ENCODE assay signal across 10 mouse cellular contexts in genomic region chrX:75796583-75796982, GRCm38 (mm10).
DNase-seq lines count a peak whose midpoint lies in the region; ATAC-seq and TF ChIP-seq lines count a peak whose summit lies in the region.
"Had no signal": no experiment of that assay in that cellular context is flagged by ENCODE, and none has a peak within 500 bp of the region (broad histone marks: within the 10 kb centered on the region; RNA-seq: fewer than 3 reads in every experiment).

No protein-coding gene starts in this region.

- TF ChIP-seq POLR2A in brain, embryonic 14.5 days (IDR thresholded peaks at IDR 0.05; ENCODE audit: borderline replicate concordance, extremely low read depth, insufficient read depth, insufficient read length, poor library complexity, severe bottlenecking) = no peak

- 19% methylated on average over 4 of the region's 4 CpGs for WGBS in liver, embryonic 14.5 days (ENCODE audit: insufficient replicate concordance)
- WGBS in liver, embryonic 11.5 days = 29% methylated on average over 4 of the region's 4 CpGs

- no peak overlapping the region for H3K27ac ChIP-seq in liver, embryonic 14.5 days
- no peak overlapping the region for H3K27ac ChIP-seq in liver, embryonic 11.5 days (ENCODE audit: low read depth, low read length)
- H3K27ac ChIP-seq: liver, embryonic 13.5 days had no signal

- H3K9me3 ChIP-seq in liver, embryonic 14.5 days (ENCODE audit: control insufficient read depth, low read length) = no peaks in the 10 kb centered on the region
- 0 out of 2 replicates have a peak, but pooled peaks cover 3% of the 10 kb centered on the region for H3K9me3 ChIP-seq in liver, embryonic 11.5 days (ENCODE audit: control insufficient read depth, low read length)

- no peaks in the 10 kb centered on the region for H3K27me3 ChIP-seq in liver, embryonic 14.5 days (ENCODE audit: control insufficient read depth, insufficient read depth, low read length)
- H3K27me3 ChIP-seq in liver, embryonic 11.5 days (replicated peaks; ENCODE audit: control insufficient read depth, insufficient read depth, low read length) = no peaks in the 10 kb centered on the region
- H3K27me3 ChIP-seq: liver, embryonic 13.5 days had no signal

- no peak for ATAC-seq in liver, embryonic 14.5 days (ENCODE audit: insufficient read depth)
- no peak for ATAC-seq in liver, embryonic 11.5 days (replicated peaks; ENCODE audit: low FRiP score)

- H3K9ac ChIP-seq in liver, embryonic 14.5 days (replicated peaks) = no peak overlapping the region
- no peak overlapping the region for H3K9ac ChIP-seq in liver, embryonic 11.5 days (ENCODE audit: low read depth, low read length)
- H3K9ac ChIP-seq: liver, embryonic 13.5 days had no signal

- peak; percentile 48; the same call in 1 of the 2 replicates for TF ChIP-seq CTCF in liver, embryonic 14.5 days (IDR thresholded peaks at IDR 0.05; ENCODE audit: low read depth)
- TF ChIP-seq CTCF in brain, embryonic 14.5 days (IDR thresholded peaks at IDR 0.05; ENCODE audit: borderline replicate concordance, extremely low read depth, insufficient read depth, insufficient read length) = 0 out of 2 replicates have a peak, but pooled peaks have one; percentile 4

- H3K36me3 ChIP-seq in liver, embryonic 14.5 days (replicated peaks; ENCODE audit: control insufficient read depth, insufficient read depth, low read depth) = no peaks in the 10 kb centered on the region
- no peaks in the 10 kb centered on the region; the same call in 1 of the 2 replicates for H3K36me3 ChIP-seq in liver, embryonic 11.5 days (ENCODE audit: control insufficient read depth, insufficient read depth, low read length)
- H3K36me3 ChIP-seq: liver, embryonic 13.5 days had no signal

- peak; percentile 19 to 53 for DNase-seq in cerebellum, adult 18-20 months
- no peak for DNase-seq in cerebellum, adult 11-12 months
- peak; percentile 4 to 9 (median 7) for DNase-seq in liver, embryonic 14.5 days (ENCODE audit: low read depth in 3 of 3, low spot score in 3 of 3)
- no peak for DNase-seq in liver, embryonic 11.5 days (ENCODE audit: low spot score)
- peak; percentile 71 for DNase-seq in brain, embryonic 14.5 days (ENCODE audit: low read depth)
- peak; percentile 45 for DNase-seq in induced T-regulatory cell, adult 2 months (ENCODE audit: low read depth)
- DNase-seq in retina, embryonic 14.5 days (ENCODE audit: low spot score) = peak; percentile 76
- DNase-seq in T-cell, adult 2 months (ENCODE audit: low spot score) = no peak
- DNase-seq: liver, embryonic 13.5 days had no signal

- no peak overlapping the region for H3K4me3 ChIP-seq in liver, embryonic 14.5 days (ENCODE audit: insufficient read depth in 1 of 2, low read depth in 2 of 2, low read length in 2 of 2)
- no peak overlapping the region for H3K4me3 ChIP-seq in liver, embryonic 11.5 days (ENCODE audit: low read depth, low read length)
- H3K4me3 ChIP-seq: erythroblast, embryonic 14.5 days; liver, embryonic 13.5 days had no signal

- no peak overlapping the region for H3K4me2 ChIP-seq in liver, embryonic 14.5 days (ENCODE audit: low read depth)
- H3K4me2 ChIP-seq in liver, embryonic 11.5 days = no peak overlapping the region
- H3K4me2 ChIP-seq: liver, embryonic 13.5 days had no signal

- no peak for TF ChIP-seq EP300 in liver, embryonic 14.5 days (IDR thresholded peaks at IDR 0.05; ENCODE audit: low read depth)

- H3K4me1 ChIP-seq in liver, embryonic 14.5 days (replicated peaks; ENCODE audit: control insufficient read depth in 2 of 2, insufficient read depth in 2 of 2, low read length in 1 of 2) = no peaks in the 10 kb centered on the region
- no peaks in the 10 kb centered on the region for H3K4me1 ChIP-seq in liver, embryonic 11.5 days (replicated peaks; ENCODE audit: control insufficient read depth, insufficient read depth, low read length)
- H3K4me1 ChIP-seq: liver, embryonic 13.5 days had no signal

Comparison
In these comparisons a context has a peak if more than half of its experiments do, and no peak if none do; other contexts are left out.
1. DNase-seq: peak in cerebellum, adult 18-20 months (2 of 2), liver, embryonic 14.5 days (3 of 3), brain, embryonic 14.5 days (single experiment), induced T-regulatory cell, adult 2 months (single experiment) and retina, embryonic 14.5 days (single experiment); none in cerebellum, adult 11-12 months (single experiment), liver, embryonic 11.5 days (single experiment) and T-cell, adult 2 months (single experiment).